Mouse (Mus musculus) intestine, embryonic 16.5 days (tissue): Measurements from ENCODE around the gene Vmn1r72. TPM values are rescaled to one million over a fixed set of nuclear protein-coding genes. Genes with fewer than 3 reads are reported as not detected.
"Not testable (repeated sequence)": the region's sequence is repeated elsewhere in the genome, so short reads cannot be mapped to it uniquely, and the experiment has no call there.

Experiments used
- ATAC-seq: fragments of 200-750 bp; cut with Nextera tagmentation; 2 replicates; pipeline ENCODE4 v1.8.0; 2017; ENCODE audit warnings: moderate TSS enrichment, moderate library complexity
- H3K27ac ChIP-seq: fragments of 300-500 bp; sonication (generic); 2 replicates; pipeline ENCODE4 v1.5.1; 2014; ENCODE audit warnings: mild to moderate bottlenecking, low read length
- H3K27me3 ChIP-seq: fragments of 300-500 bp; sonication (generic); replicated peaks from 2 replicates; pipeline ENCODE4 v1.6.1; 2014; ENCODE audit warnings: low read length, control low read depth, mixed read lengths; ENCODE audit not compliant: control insufficient read depth, insufficient read depth
- H3K36me3 ChIP-seq: fragments of 300-500 bp; sonication (generic); 2 replicates; pipeline ENCODE4 v1.6.1; 2014; ENCODE audit warnings: low read length, control low read depth; ENCODE audit not compliant: control insufficient read depth, insufficient read depth
- H3K4me1 ChIP-seq: fragments of 300-500 bp; sonication (generic); 2 replicates; pipeline ENCODE4 v1.6.1; 2014; ENCODE audit warnings: low read length, control low read depth, mixed read lengths; ENCODE audit not compliant: control insufficient read depth, insufficient read depth
- H3K4me2 ChIP-seq: fragments of 300-500 bp; sonication (generic); 2 replicates; pipeline ENCODE4 v1.6.1; 2014; ENCODE audit warnings: low read depth, low read length, control low read depth
- H3K4me3 ChIP-seq: fragments of 300-500 bp; sonication (generic); 2 replicates; pipeline ENCODE4 v1.5.1; 2014; ENCODE audit warnings: mild to moderate bottlenecking, low read length
- H3K9ac ChIP-seq: fragments of 300-500 bp; sonication (generic); 2 replicates; pipeline ENCODE4 v1.6.1; 2014; ENCODE audit warnings: low read depth, low read length
- H3K9me3 ChIP-seq: fragments of 300-500 bp; sonication (generic); 2 replicates; pipeline ENCODE4 v1.6.1; 2016; ENCODE audit warnings: low read length, control low read depth; ENCODE audit not compliant: control insufficient read depth
- WGBS: fragments of 180-500 bp; shearing (Covaris S2); extraction: QIAGEN DNeasy Blood & Tissue Kit; methylation state at CpG from one replicate; pipeline ENCODE4 v1.1.7; 2014; 5-methylcytosine and 5-hydroxymethylcytosine counted together
- polyA plus RNA-seq: library from polyadenylated mRNA; unstranded; fragments of >200 nt; fragmentation: Nextera tagmentation; extraction: Ambion mirVana; gene quantifications from 2 replicates; pipeline ENCODE4 v1.2.1, GENCODE M21; 2015

The Vmn1r72 gene
- polyA plus RNA-seq, result not detected in 2 replicates

DNA sequence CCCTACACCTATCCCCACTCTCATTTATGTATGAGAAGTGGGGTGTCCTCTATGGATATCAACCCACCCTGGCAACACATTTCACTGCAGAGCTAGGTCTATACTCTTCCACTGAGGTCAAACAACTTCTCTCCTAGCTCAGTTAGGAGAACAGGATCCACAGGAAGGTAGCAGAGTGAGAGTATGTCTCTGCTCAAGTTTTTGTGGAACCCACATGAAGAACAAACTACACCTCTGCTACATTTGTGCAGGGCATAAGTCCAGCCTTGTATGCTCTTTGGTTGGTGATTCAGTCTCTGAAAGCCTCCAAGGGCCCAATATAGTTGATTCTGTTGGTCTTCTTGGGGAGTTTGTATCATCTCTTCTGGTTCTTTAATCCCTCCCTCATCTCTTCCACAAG lies at the start of gene Vmn1r72:
TSS of gene Vmn1r72 (minus strand) at position 101 of the 400 bp plus-strand sequence.
- not testable (repeated sequence) for H3K4me3 ChIP-seq

DNA sequence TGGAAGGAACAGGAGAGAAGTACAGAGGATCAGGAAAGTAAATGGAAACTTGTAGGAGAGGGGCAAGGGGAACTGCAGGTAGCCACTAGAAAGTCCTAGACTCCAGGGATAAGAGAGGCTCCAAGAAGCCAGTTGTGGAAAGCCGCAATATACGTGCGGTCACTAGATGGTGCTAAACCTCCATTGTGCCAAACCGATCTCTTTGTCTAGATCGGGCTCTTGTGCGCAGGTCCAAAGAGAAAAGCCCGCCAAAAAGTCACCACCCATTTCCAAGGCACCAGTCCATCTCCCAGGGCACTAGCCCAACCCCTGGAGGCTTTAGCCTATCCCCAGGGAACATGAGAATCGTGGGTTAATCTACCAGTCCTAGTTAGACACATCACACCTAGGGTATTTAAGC lies 62.9 kb downstream of the Vmn1r72 start:
- ATAC-seq, H3K27me3 ChIP-seq: not testable (repeated sequence)
- 10% methylated on average over 8 of the region's 8 CpGs for WGBS

More for the DNA sequence above, at the start of gene Vmn1r72:
- H3K36me3 ChIP-seq, H3K9ac ChIP-seq, H3K27me3 ChIP-seq, H3K4me2 ChIP-seq, H3K4me1 ChIP-seq, ATAC-seq, H3K27ac ChIP-seq, H3K9me3 ChIP-seq: not testable (repeated sequence)

More for the DNA sequence above, 62.9 kb downstream of the Vmn1r72 start:
- H3K9me3 ChIP-seq, H3K4me2 ChIP-seq, H3K27ac ChIP-seq, H3K36me3 ChIP-seq, H3K4me3 ChIP-seq, H3K4me1 ChIP-seq, H3K9ac ChIP-seq: not testable (repeated sequence)

Other genes starting within 250 kb of the Vmn1r72 start
- not detected in 2 replicates for gene Zscan4-ps2, start 165.8 kb downstream of the Vmn1r72 start, polyA plus RNA-seq
- gene Zscan4-ps3, start 70.8 kb downstream of the Vmn1r72 start, polyA plus RNA-seq, result not detected in 2 replicates
- gene Vmn1r73, start 50.1 kb upstream of the Vmn1r72 start, polyA plus RNA-seq, result not detected in 2 replicates
- not detected in 2 replicates for gene Vmn1r74, start 153.8 kb upstream of the Vmn1r72 start, polyA plus RNA-seq
- not detected in 2 replicates for gene Vmn1r75, start 194.5 kb upstream of the Vmn1r72 start, polyA plus RNA-seq